Mouse (Mus musculus) heart, embryonic 14.5 days (tissue): ENCODE measurements around the gene Dctn1. TPM values are rescaled to one million over a fixed set of nuclear protein-coding genes. Genes with fewer than 3 reads are reported as not detected.

Source experiments
- ATAC-seq: fragments of 200-750 bp; cut with Nextera tagmentation; 2 replicates; pipeline ENCODE4 v1.8.0; 2017; ENCODE audit warnings: low read depth, moderate TSS enrichment; ENCODE audit not compliant: insufficient number of reproducible peaks, insufficient read depth, low FRiP score
- H3K27ac ChIP-seq, 2 experiments: fragments of 200-500 bp in 1 of 2; fragments of 300-500 bp in 1 of 2; sonication (generic) in 1 of 2; replicated peaks in 1 of 2; 2 replicates each; pipeline ENCODE4 v1.5.1; 2012 to 2014; ENCODE audit warnings: low read depth in 2 of 2, low read length in 2 of 2, control low read depth in 1 of 2, mild to moderate bottlenecking in 1 of 2, mixed read lengths in 1 of 2; ENCODE audit not compliant: control insufficient read depth in 1 of 2, insufficient read depth in 1 of 2
- H3K27me3 ChIP-seq: fragments of 300-500 bp; sonication (generic); 2 replicates; pipeline ENCODE4 v1.6.1; 2014; ENCODE audit warnings: mild to moderate bottlenecking, low read length, control low read depth; ENCODE audit not compliant: control insufficient read depth, insufficient read depth
- H3K36me3 ChIP-seq: fragments of 300-500 bp; sonication (generic); 2 replicates; pipeline ENCODE4 v1.6.1; 2014; ENCODE audit warnings: mild to moderate bottlenecking, control low read depth, low read length, mixed read lengths; ENCODE audit not compliant: control insufficient read depth, insufficient read depth
- H3K4me1 ChIP-seq, 2 experiments: fragments of 200-500 bp in 1 of 2; fragments of 300-500 bp in 1 of 2; sonication (generic) in 1 of 2; 2 replicates each; pipeline ENCODE4 v1.6.1; 2012 to 2014; ENCODE audit warnings: low read length in 2 of 2, control low read depth in 1 of 2, mixed read lengths in 1 of 2; ENCODE audit not compliant: control insufficient read depth in 2 of 2, insufficient read depth in 2 of 2
- H3K4me2 ChIP-seq: fragments of 300-500 bp; sonication (generic); 2 replicates; pipeline ENCODE4 v1.6.1; 2014; ENCODE audit warnings: mild to moderate bottlenecking, low read length
- H3K4me3 ChIP-seq, 2 experiments: fragments of 200-500 bp in 1 of 2; fragments of 300-500 bp in 1 of 2; sonication (generic) in 1 of 2; 2 replicates each; pipeline ENCODE4 v1.5.1; 2012 to 2014; ENCODE audit warnings: low read length in 2 of 2, mild to moderate bottlenecking in 2 of 2, control low read depth in 1 of 2, low read depth in 1 of 2, moderate library complexity in 1 of 2; ENCODE audit not compliant: control insufficient read depth in 1 of 2, insufficient read depth in 1 of 2
- H3K9ac ChIP-seq: fragments of 300-500 bp; sonication (generic); 2 replicates; pipeline ENCODE4 v1.6.1; 2014; ENCODE audit warnings: mild to moderate bottlenecking, low read length
- H3K9me3 ChIP-seq: fragments of 300-500 bp; sonication (generic); 2 replicates; pipeline ENCODE4 v1.6.1; 2016; ENCODE audit warnings: low read length, control low read depth; ENCODE audit not compliant: control insufficient read depth
- WGBS: fragments of 180-500 bp; shearing (Covaris S2); extraction: QIAGEN DNeasy Blood & Tissue Kit; methylation state at CpG from one replicate; pipeline ENCODE4 v1.1.7; 2014; 5-methylcytosine and 5-hydroxymethylcytosine counted together
- polyA plus RNA-seq: library from polyadenylated mRNA; unstranded; fragments of >200 nt; fragmentation: Nextera tagmentation; extraction: Ambion mirVana; gene quantifications from 2 replicates; pipeline ENCODE4 v1.2.1, GENCODE M21; 2014

The Dctn1 gene
- polyA plus RNA-seq, 1 experiment from 2014 or later, result 60.2 TPM

GRCm38 (mm10) chr6:83145209-83145608, 20.5 kb upstream of the Dctn1 start:
- no peak for ATAC-seq
- Histone ChIP-seq H3K4me1 (peaks cover 14 to 16% of the 10 kb centered on the region in 2 experiments), H3K36me3 (peaks cover 41% of the 10 kb centered on the region), H3K9me3 (no peaks in the 10 kb centered on the region), H3K27me3 (no peaks in the 10 kb centered on the region), H3K27ac (peak overlapping the region in 1 of 2 experiments; percentile 48; a peak in 1 of 4 replicates), H3K4me2 (no peak overlapping the region), H3K4me3 (no peak overlapping the region), H3K9ac (no peak overlapping the region)
- WGBS, result 62% methylated on average over 2 of the region's 2 CpGs

GRCm38 (mm10) chr6:83145805-83146204, 19.9 kb upstream of the Dctn1 start:
- no peak for ATAC-seq
- H3K27me3 ChIP-seq, result no peaks in the 10 kb centered on the region
- H3K36me3 ChIP-seq, result peaks cover 41% of the 10 kb centered on the region
- no peak overlapping the region for H3K9ac ChIP-seq
- H3K4me1 ChIP-seq, result peaks cover 14 to 16% of the 10 kb centered on the region in 2 experiments
- H3K27ac ChIP-seq, result peak overlapping the region; percentile 34 to 48
- H3K4me2 ChIP-seq, result no peak overlapping the region
- H3K4me3 ChIP-seq, result no peak overlapping the region
- no peaks in the 10 kb centered on the region for H3K9me3 ChIP-seq
- 55% methylated on average over 9 of the region's 9 CpGs for WGBS

- ATAC-seq, result no peak
- Histone ChIP-seq H3K4me3 (no peak overlapping the region), H3K27ac (no peak overlapping the region), H3K4me2 (no peak overlapping the region), H3K9me3 (no peaks in the 10 kb centered on the region), H3K36me3 (peaks cover 50% of the 10 kb centered on the region), H3K4me1 (peaks cover 5 to 12% of the 10 kb centered on the region in 2 experiments; a peak in 2 of 4 replicates), H3K27me3 (no peaks in the 10 kb centered on the region), H3K9ac (no peak overlapping the region)
- WGBS, result 56% methylated on average over 7 of the region's 7 CpGs
Observed at GRCm38 (mm10) chr6:83147280-83147679, 18.4 kb upstream of the Dctn1 start.

GRCm38 (mm10) chr6:83151721-83152120, 14.0 kb upstream of the Dctn1 start:
- ATAC-seq, result no peak
- no peaks in the 10 kb centered on the region for H3K9me3 ChIP-seq
- H3K4me2 ChIP-seq, result no peak overlapping the region
- H3K9ac ChIP-seq, result no peak overlapping the region
- no peaks in the 10 kb centered on the region for H3K27me3 ChIP-seq
- peaks cover 5% of the 10 kb centered on the region in 2 experiments; a peak in 2 of 4 replicates for H3K4me1 ChIP-seq
- H3K4me3 ChIP-seq, result no peak overlapping the region
- H3K36me3 ChIP-seq, result peaks cover 53% of the 10 kb centered on the region
- no peak overlapping the region for H3K27ac ChIP-seq
- WGBS, result 28% methylated on average over 8 of the region's 8 CpGs

GRCm38 (mm10) chr6:83153038-83153437, 12.7 kb upstream of the Dctn1 start:
- Histone ChIP-seq H3K9me3 (no peaks in the 10 kb centered on the region), H3K9ac (no peak overlapping the region), H3K36me3 (peaks cover 40% of the 10 kb centered on the region), H3K4me2 (no peak overlapping the region), H3K27ac (no peak overlapping the region), H3K4me3 (no peak overlapping the region), H3K27me3 (no peaks in the 10 kb centered on the region), H3K4me1 (peaks cover 5% of the 10 kb centered on the region in 2 experiments; a peak in 2 of 4 replicates)
- ATAC-seq, result peak; percentile 15; the same call in 1 of the 2 replicates
- 84% methylated on average over 12 of the region's 12 CpGs for WGBS

GRCm38 (mm10) chr6:83153485-83153884, 12.2 kb upstream of the Dctn1 start:
- no peak for ATAC-seq
- H3K36me3 ChIP-seq, result peaks cover 35% of the 10 kb centered on the region

GRCm38 (mm10) chr6:83155552-83156238, 10.0 kb upstream of the Dctn1 start:
- Histone ChIP-seq H3K4me3 (peak overlapping the region; percentile 51 to 60), H3K4me2 (peak overlapping the region; percentile 90), H3K9me3 (no peaks in the 10 kb centered on the region), H3K9ac (peak overlapping the region; percentile 70), H3K4me1 (peaks cover 5% of the 10 kb centered on the region in 2 experiments; a peak in 2 of 4 replicates), H3K27me3 (peaks cover 9% of the 10 kb centered on the region), H3K27ac (no peak overlapping the region), H3K36me3 (peaks cover 19% of the 10 kb centered on the region)
- ATAC-seq, result no peak
- 8% methylated on average over 23 of the region's 23 CpGs for WGBS

More at GRCm38 (mm10) chr6:83153485-83153884, 12.2 kb upstream of the Dctn1 start:
- H3K4me3 ChIP-seq, result no peak overlapping the region
- peaks cover 5% of the 10 kb centered on the region in 2 experiments; a peak in 2 of 4 replicates for H3K4me1 ChIP-seq
- 60% methylated on average over 5 of the region's 5 CpGs for WGBS
- no peak overlapping the region for H3K27ac ChIP-seq
- no peak overlapping the region for H3K9ac ChIP-seq
- no peaks in the 10 kb centered on the region for H3K9me3 ChIP-seq
- no peak overlapping the region for H3K4me2 ChIP-seq
- H3K27me3 ChIP-seq, result no peaks in the 10 kb centered on the region
